Mouse (Mus musculus) midbrain, embryonic 14.5 days (tissue): ENCODE results near the gene Cc2d1a. TPM values are rescaled to one million over a fixed set of nuclear protein-coding genes. Genes with fewer than 3 reads are reported as not detected.

Source experiments
- ATAC-seq: fragments of 200-750 bp; cut with Nextera tagmentation; 2 replicates; pipeline ENCODE4 v1.8.0; 2017; ENCODE audit warnings: moderate number of reproducible peaks, moderate library complexity; ENCODE audit not compliant: low FRiP score, low TSS enrichment
- DNase-seq: peaks from one replicate; pipeline ENCODE4 v3.0.0-alpha.2; 2015
- H3K27ac ChIP-seq: fragments of 300-500 bp; sonication (generic); replicated peaks from 2 replicates; pipeline ENCODE4 v1.5.1; 2014; ENCODE audit warnings: mild to moderate bottlenecking, low read depth, low read length, moderate library complexity
- H3K27me3 ChIP-seq: fragments of 300-500 bp; sonication (generic); 2 replicates; pipeline ENCODE4 v1.6.1; 2014; ENCODE audit warnings: low read length, control low read depth, mixed read lengths; ENCODE audit not compliant: control insufficient read depth, insufficient read depth
- H3K36me3 ChIP-seq: fragments of 300-500 bp; sonication (generic); 2 replicates; pipeline ENCODE4 v1.6.1; 2014; ENCODE audit warnings: low read length, control low read depth; ENCODE audit not compliant: control insufficient read depth, insufficient read depth
- H3K4me1 ChIP-seq: fragments of 300-500 bp; sonication (generic); 2 replicates; pipeline ENCODE4 v1.6.1; 2014; ENCODE audit warnings: mild to moderate bottlenecking, antibody characterized with exemption, low read length, control low read depth; ENCODE audit not compliant: control insufficient read depth, insufficient read depth
- H3K4me2 ChIP-seq: fragments of 300-500 bp; sonication (generic); 2 replicates; pipeline ENCODE4 v1.6.1; 2014; ENCODE audit warnings: mild to moderate bottlenecking, low read length, moderate library complexity
- H3K4me3 ChIP-seq: fragments of 300-500 bp; sonication (generic); replicated peaks from 2 replicates; pipeline ENCODE4 v1.5.1; 2014; ENCODE audit warnings: low read depth, low read length
- H3K9ac ChIP-seq: fragments of 300-500 bp; sonication (generic); replicated peaks from 2 replicates; pipeline ENCODE4 v1.6.1; 2014; ENCODE audit warnings: mild to moderate bottlenecking, low read length, moderate library complexity
- H3K9me3 ChIP-seq: fragments of 300-500 bp; sonication (generic); 2 replicates; pipeline ENCODE4 v1.6.1; 2016; ENCODE audit warnings: low read length, control low read depth, mixed read lengths; ENCODE audit not compliant: control insufficient read depth
- WGBS: fragments of 180-500 bp; shearing (Covaris S2); extraction: QIAGEN DNeasy Blood & Tissue Kit; methylation state at CpG from one replicate; pipeline ENCODE4 v1.1.7; 2014; 5-methylcytosine and 5-hydroxymethylcytosine counted together
- polyA plus RNA-seq: library from polyadenylated mRNA; unstranded; fragments of >200 nt; fragmentation: Nextera tagmentation; extraction: Ambion mirVana; gene quantifications from 2 replicates; pipeline ENCODE4 v1.2.1, GENCODE M21; 2014

The Cc2d1a gene
- polyA plus RNA-seq = 28.9 and 33.1 TPM in 2 replicates

DNA sequence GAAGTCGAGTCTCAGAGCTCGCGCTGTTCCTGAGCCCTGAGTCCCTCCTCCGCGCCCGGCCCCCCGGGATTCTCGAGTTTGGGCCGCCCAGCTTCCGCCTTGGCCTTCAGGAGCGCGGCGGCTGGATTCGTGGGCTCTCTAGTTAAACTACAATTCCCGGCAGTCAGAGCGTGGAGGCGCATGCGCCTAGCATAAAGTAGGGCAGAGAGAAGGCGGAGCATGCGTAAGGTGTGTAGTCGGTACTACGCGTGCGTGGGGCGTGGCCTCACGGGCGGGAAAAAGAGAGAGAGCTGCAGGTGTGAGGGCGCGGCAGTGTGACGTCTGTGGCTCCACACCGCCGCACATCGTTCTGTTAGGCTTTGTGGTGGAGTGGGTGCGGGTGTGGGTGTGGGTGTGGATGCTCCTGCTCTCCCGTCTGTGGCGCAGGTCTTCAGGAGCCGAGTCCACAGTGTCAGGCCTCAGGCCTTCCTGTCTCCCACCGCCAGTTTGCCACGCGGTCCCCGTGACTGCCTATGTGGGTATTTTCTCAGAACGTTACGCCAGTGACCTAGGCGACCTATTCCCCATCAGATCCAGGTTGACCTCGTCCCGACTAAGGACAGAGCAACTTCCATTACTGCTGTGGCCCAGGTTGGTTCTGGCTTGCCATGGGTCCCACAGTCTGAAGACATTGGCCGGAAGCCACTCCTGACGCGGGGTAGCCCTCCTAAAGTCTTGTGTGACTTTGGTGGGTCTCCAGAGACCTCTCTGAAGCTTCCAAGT, at the start of gene Cc2d1a, which contains the start of gene 4930432K21Rik:
Gene Cc2d1a, minus strand, starts transcription at position 168 of the 762 bp plus-strand sequence.
Gene 4930432K21Rik, plus strand, starts transcription at position 257 of the 762 bp plus-strand sequence.
- Histone ChIP-seq H3K4me2 (peak within 1 kb of the TSS; percentile 88), H3K27me3 (no peaks in the 10 kb centered on the region), H3K9ac (peak within 1 kb of the TSS; percentile 76), H3K4me1 (peaks cover 6% of the 10 kb centered on the region; the same call in 1 of the 2 replicates), H3K4me3 (peak within 1 kb of the TSS; percentile 69), H3K36me3 (peaks cover 18% of the 10 kb centered on the region), H3K9me3 (no peaks in the 10 kb centered on the region), H3K27ac (no peak within 1 kb of the TSS; the same call in 1 of the 2 replicates)
- 16% methylated on average over 49 of the region's 49 CpGs for WGBS
- DNase-seq = peak; percentile 98
- ATAC-seq = peak; percentile 94

DNA sequence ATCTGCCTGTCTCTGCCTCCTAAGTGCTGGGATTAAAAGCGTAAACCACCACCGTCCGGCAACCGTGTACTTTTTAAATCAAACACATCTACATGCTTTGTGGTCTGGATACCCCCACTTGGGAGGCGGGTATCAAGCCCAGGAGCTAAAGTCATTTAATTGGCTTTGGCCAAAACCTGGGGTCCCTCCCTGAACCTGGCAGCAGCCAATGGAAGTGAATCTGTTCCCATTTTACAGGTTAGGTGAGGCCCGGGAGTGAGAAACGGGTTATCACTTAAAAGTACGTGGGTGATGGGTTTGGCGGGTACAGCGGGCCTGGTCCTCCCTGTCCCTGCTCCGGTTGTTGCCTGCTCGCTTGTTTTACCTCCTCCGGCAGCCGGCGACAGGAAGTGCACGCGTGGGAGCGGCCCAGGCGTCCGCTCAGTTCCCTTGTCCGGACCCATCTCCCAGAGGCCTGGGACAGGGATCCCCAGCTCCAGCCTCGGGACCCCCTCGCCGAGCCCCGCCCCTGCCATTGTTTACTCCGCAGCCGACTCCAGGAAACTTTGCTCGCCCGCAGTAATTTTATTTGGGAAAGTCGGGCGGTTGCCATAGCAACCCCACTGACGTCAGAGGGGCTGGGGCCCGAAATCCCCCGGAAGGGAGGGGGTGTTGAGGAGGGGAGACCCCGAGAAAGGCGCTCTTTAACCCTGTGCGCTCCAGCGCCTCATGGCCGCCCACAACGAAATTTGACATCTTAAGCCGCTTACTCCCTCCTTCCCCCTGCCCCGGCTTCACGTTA, 49.6 kb upstream of the Cc2d1a start:
- H3K4me1 ChIP-seq = peaks cover 35% of the 10 kb centered on the region
- no peaks in the 10 kb centered on the region for H3K9me3 ChIP-seq
- no peaks in the 10 kb centered on the region for H3K36me3 ChIP-seq
- H3K27ac ChIP-seq = peak overlapping the region; percentile 81
- H3K4me2 ChIP-seq = peak overlapping the region; percentile 68
- peak overlapping the region; percentile 43 for H3K9ac ChIP-seq
- DNase-seq (peak; percentile 94), ATAC-seq (peak; percentile 63)
- WGBS = 2% methylated on average over 43 of the region's 43 CpGs
- H3K27me3 ChIP-seq = no peaks in the 10 kb centered on the region
- peak overlapping the region; percentile 45 for H3K4me3 ChIP-seq

DNA sequence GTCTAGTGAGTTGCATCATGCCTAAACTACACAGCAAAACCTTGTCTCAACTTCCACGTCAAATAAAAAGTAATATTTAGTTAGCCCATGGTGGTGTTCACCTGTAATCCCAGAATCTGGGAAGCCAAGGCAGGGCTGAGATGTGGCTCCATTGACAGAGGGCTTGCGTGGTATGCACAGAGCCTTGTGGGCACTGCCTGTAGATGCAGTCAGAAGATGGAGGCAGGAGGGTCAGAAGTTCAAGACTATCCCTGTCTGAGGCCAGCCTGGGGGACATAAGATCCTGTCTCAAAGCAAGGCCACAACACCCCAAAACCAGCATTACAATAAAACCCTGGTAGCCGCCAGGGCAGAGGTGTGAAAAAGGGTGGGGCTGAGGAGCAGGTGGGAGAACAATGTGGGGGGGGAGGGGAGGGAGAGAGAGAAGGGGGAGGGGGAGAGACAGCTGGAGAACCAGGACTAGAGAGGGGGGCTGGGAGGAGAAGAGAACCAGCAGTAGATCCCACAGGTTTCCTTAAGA, 46.5 kb upstream of the Cc2d1a start:
- H3K9me3 ChIP-seq = no peaks in the 10 kb centered on the region
- WGBS = 79% methylated on average over 3 of the region's 3 CpGs
- H3K9ac ChIP-seq = no peak overlapping the region
- H3K4me1 ChIP-seq = peaks cover 21% of the 10 kb centered on the region
- DNase-seq (no peak), ATAC-seq (no peak)
- no peak overlapping the region for H3K4me3 ChIP-seq
- H3K27ac ChIP-seq = no peak overlapping the region
- no peaks in the 10 kb centered on the region for H3K36me3 ChIP-seq
- no peaks in the 10 kb centered on the region for H3K27me3 ChIP-seq
- H3K4me2 ChIP-seq = no peak overlapping the region

DNA sequence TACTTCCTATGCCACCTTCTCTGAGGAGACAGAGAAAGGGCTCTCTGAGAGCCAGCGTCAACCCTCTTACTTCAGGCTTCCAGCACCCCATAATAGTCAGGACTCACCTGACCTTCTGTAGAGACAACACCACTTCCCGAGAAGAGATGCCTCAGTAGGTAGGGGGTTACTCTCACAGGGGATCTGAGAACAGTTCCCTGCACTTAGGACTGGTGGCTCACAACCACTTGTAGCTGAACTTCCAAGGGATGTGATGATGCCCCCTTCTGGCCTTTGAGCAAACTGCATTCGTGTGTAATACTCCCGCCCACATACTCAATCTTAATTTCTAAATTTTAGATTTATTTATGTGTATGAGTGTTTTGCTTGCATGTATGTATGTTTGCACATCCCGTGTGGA, 45.8 kb upstream of the Cc2d1a start:
- H3K4me3 ChIP-seq = no peak overlapping the region
- no peaks in the 10 kb centered on the region for H3K27me3 ChIP-seq
- ATAC-seq = no peak
- no peak overlapping the region for H3K9ac ChIP-seq
- no peak overlapping the region for H3K4me2 ChIP-seq
- H3K9me3 ChIP-seq = no peaks in the 10 kb centered on the region
- 80% methylated on average over 5 of the region's 5 CpGs for WGBS
- H3K27ac ChIP-seq = no peak overlapping the region
- DNase-seq = peak; percentile 46
- peaks cover 14% of the 10 kb centered on the region for H3K4me1 ChIP-seq
- H3K36me3 ChIP-seq = no peaks in the 10 kb centered on the region

DNA sequence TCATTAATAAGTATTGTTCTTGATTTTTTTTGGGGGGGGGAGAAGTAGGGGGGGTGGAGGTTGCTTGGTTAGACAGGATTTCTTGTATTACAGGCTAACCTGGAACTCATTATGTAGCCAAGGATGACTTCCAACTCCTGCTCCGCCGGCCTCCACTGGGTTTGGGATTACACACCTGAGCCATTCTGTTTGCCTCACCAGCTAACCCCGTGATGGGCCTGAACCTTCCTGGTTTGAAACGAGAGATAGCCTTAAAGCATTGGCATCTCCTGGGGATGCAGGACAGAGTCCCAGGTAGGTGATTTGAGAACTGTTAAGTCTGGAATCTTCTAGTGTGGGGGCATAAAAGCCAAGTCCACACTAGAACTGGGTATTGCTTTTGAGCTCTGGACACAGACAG, 45.4 kb upstream of the Cc2d1a start:
- H3K9ac ChIP-seq = no peak overlapping the region
- no peak overlapping the region for H3K4me3 ChIP-seq
- DNase-seq (no peak), ATAC-seq (no peak)
- H3K9me3 ChIP-seq = no peaks in the 10 kb centered on the region
- 78% methylated on average over 4 of the region's 4 CpGs for WGBS
- no peak overlapping the region for H3K27ac ChIP-seq
- H3K4me1 ChIP-seq = peaks cover 10% of the 10 kb centered on the region
- no peaks in the 10 kb centered on the region for H3K36me3 ChIP-seq
- no peaks in the 10 kb centered on the region for H3K27me3 ChIP-seq
- no peak overlapping the region for H3K4me2 ChIP-seq

DNA sequence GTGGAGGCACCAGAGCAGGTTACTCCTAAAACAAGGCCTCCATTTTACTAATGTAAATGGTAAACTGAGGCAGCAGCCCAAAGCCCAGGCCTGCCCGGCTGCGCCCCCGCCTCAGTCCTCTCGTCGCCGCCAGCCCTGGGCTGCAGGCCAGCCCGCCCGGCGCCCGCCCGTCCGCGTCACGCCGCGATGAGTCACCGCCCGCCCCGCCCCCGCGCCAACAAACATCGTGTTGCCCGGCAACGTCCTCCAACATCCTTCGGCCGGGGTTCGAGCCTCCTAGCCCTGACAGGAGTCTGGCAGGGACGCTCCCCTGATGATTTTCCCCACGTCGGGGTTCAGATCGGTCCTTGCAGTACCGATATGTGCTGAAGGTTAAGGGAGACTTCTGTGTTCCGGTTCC, 44.8 kb upstream of the Cc2d1a start:
- Histone ChIP-seq H3K9me3 (no peaks in the 10 kb centered on the region), H3K9ac (no peak overlapping the region), H3K27me3 (no peaks in the 10 kb centered on the region), H3K27ac (no peak overlapping the region; the same call in 1 of the 2 replicates), H3K4me1 (peaks cover 4% of the 10 kb centered on the region), H3K4me2 (peak overlapping the region; percentile 24), H3K36me3 (no peaks in the 10 kb centered on the region), H3K4me3 (no peak overlapping the region)
- ATAC-seq (no peak), DNase-seq (peak; percentile 77)
- WGBS = 3% methylated on average over 33 of the region's 33 CpGs

DNA sequence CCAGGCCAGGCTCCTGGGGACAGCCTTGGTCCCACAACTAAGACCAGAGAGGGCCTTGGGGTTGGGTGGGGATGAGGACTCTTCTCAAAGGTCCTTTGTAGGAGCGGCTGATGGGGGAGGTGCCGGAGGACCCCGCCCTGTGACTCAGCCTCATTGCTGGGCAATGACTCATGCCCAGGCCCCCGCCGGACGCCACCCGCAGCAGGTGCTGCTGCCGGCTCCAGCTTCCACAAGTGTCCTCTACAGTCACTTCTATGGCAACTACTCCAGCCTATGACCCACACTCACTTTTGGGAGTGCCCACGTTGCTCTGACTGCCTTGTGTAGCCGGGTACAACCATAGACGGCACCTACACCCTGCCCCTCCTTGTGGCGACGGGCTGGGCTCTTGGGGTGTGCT, 44.3 kb upstream of the Cc2d1a start:
- Histone ChIP-seq H3K27me3 (no peaks in the 10 kb centered on the region), H3K36me3 (no peaks in the 10 kb centered on the region), H3K4me1 (0 out of 2 replicates have a peak, but pooled peaks cover 2% of the 10 kb centered on the region), H3K9ac (no peak overlapping the region), H3K4me2 (peak overlapping the region; percentile 24; the same call in 1 of the 2 replicates), H3K27ac (peak overlapping the region; percentile 32; the same call in 1 of the 2 replicates), H3K9me3 (no peaks in the 10 kb centered on the region), H3K4me3 (no peak overlapping the region)
- 44% methylated on average over 13 of the region's 13 CpGs for WGBS
- no peak for DNase-seq
- ATAC-seq = 0 out of 2 replicates have a peak, but pooled peaks have one; percentile 31

DNA sequence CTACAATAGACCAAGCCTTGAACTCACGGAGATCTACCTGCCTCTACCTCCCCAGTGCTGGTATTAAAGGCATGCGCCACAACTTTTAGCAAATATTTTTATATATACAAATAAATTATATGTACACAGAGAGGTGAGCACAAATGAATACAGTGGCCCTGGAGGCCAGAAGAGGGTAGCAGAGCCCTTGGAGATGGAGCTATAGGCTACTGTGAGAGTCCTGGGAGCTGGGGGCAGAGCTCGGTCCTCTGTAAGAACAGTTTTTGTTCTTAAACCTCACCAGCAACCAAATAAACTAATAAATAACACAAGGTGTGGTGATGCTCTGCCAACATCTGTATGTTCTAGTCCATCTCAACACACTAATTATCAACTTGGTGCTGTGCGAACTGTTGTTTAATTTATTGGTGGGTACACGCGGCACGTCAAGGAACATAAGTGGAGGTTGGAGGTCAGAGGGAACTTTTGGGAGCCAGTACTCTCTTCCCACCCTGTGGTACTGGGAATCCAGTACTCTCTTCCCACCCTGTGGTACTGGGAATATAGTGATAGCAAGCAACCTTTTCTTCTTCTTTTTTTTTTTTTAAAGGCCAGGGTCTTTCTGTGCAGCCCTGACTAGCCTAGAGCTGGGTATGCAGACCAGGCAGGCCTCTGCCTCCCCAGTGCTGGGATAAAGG, 42.6 kb upstream of the Cc2d1a start:
- Histone ChIP-seq H3K9ac (no peak overlapping the region), H3K4me3 (no peak overlapping the region), H3K4me1 (0 out of 2 replicates have a peak, but pooled peaks cover 6% of the 10 kb centered on the region), H3K9me3 (no peaks in the 10 kb centered on the region), H3K36me3 (no peaks in the 10 kb centered on the region), H3K4me2 (no peak overlapping the region), H3K27me3 (no peaks in the 10 kb centered on the region), H3K27ac (no peak overlapping the region)
- ATAC-seq (no peak), DNase-seq (no peak)
- 95% methylated on average over 7 of the region's 7 CpGs for WGBS
